Comparison of ENCODE assay signal across 7 mouse cellular contexts in genomic region chr19:5874391-5874968, GRCm38 (mm10). TPM values are rescaled to one million over a fixed set of nuclear protein-coding genes. Genes with fewer than 3 reads are reported as not detected.
DNase-seq lines count a peak whose midpoint lies in the region; ATAC-seq and TF ChIP-seq lines count a peak whose summit lies in the region.

No protein-coding gene starts in this region.

- H3K9me3 ChIP-seq in neural tube, embryonic 11.5 days (ENCODE audit: control insufficient read depth, low read length), result no peaks in the 10 kb centered on the region
- no peaks in the 10 kb centered on the region for H3K9me3 ChIP-seq in forebrain, embryonic 12.5 days
- no peaks in the 10 kb centered on the region for H3K9me3 ChIP-seq in limb, embryonic 14.5 days (ENCODE audit: control insufficient read depth, low read length)
- no peaks in the 10 kb centered on the region for H3K9me3 ChIP-seq in stomach, embryonic 16.5 days (replicated peaks; ENCODE audit: control insufficient read depth, low read length)

- no peak for TF ChIP-seq POLR2A in limb, embryonic 14.5 days (IDR thresholded peaks at IDR 0.05; ENCODE audit: borderline replicate concordance, extremely low read depth, insufficient read depth, insufficient read length)

- H3K9ac ChIP-seq in neural tube, embryonic 11.5 days (ENCODE audit: low read length), result peak overlapping the region; percentile 78
- peak overlapping the region; percentile 78 for H3K9ac ChIP-seq in forebrain, embryonic 12.5 days
- peak overlapping the region; percentile 64 for H3K9ac ChIP-seq in limb, embryonic 14.5 days (ENCODE audit: low read depth, low read length, severe bottlenecking)
- peak overlapping the region; percentile 83 for H3K9ac ChIP-seq in stomach, embryonic 16.5 days (ENCODE audit: low read length)

- H3K4me1 ChIP-seq in neural tube, embryonic 11.5 days (ENCODE audit: control insufficient read depth, insufficient read depth, low read length), result peaks cover 20% of the 10 kb centered on the region
- peaks cover 52% of the 10 kb centered on the region for H3K4me1 ChIP-seq in forebrain, embryonic 12.5 days
- peaks cover 29% of the 10 kb centered on the region for H3K4me1 ChIP-seq in limb, embryonic 14.5 days (ENCODE audit: control insufficient read depth, insufficient read depth, low read length)
- peaks cover 34% of the 10 kb centered on the region for H3K4me1 ChIP-seq in stomach, embryonic 16.5 days (ENCODE audit: control insufficient read depth, insufficient read depth, low read length)

- DNase-seq in neural tube, embryonic 11.5 days (ENCODE audit: low spot score), result no peak
- no peak for DNase-seq in neural tube, embryonic 10.5 days (ENCODE audit: extremely low spot score, low spot score)
- DNase-seq in limb, embryonic 14.5 days (ENCODE audit: low spot score), result no peak
- no peak for DNase-seq in frontal cortex, postnatal 10 days (ENCODE audit: low spot score in 2 of 2)
- no peak for DNase-seq in cerebellum, postnatal 4 days (ENCODE audit: low spot score in 2 of 2)

- peak overlapping the region; percentile 80 for H3K4me3 ChIP-seq in neural tube, embryonic 11.5 days (ENCODE audit: low read depth, low read length)
- H3K4me3 ChIP-seq in forebrain, embryonic 12.5 days (replicated peaks), result peak overlapping the region; percentile 79
- peak overlapping the region; percentile 64 for H3K4me3 ChIP-seq in limb, embryonic 14.5 days (replicated peaks; ENCODE audit: low read length)
- peak overlapping the region; percentile 71 for H3K4me3 ChIP-seq in stomach, embryonic 16.5 days (replicated peaks; ENCODE audit: low read length)

- H3K4me2 ChIP-seq in neural tube, embryonic 11.5 days (ENCODE audit: low read depth), result peak overlapping the region; percentile 66
- H3K4me2 ChIP-seq in forebrain, embryonic 12.5 days, result peak overlapping the region; percentile 72
- peak overlapping the region; percentile 69 for H3K4me2 ChIP-seq in limb, embryonic 14.5 days (replicated peaks; ENCODE audit: low read depth, low read length, severe bottlenecking)
- peak overlapping the region; percentile 92 for H3K4me2 ChIP-seq in stomach, embryonic 16.5 days (ENCODE audit: low read depth, low read length)

- H3K27me3 ChIP-seq in neural tube, embryonic 11.5 days (ENCODE audit: control insufficient read depth, insufficient read depth, low read length), result no peaks in the 10 kb centered on the region
- no peaks in the 10 kb centered on the region for H3K27me3 ChIP-seq in forebrain, embryonic 12.5 days
- no peaks in the 10 kb centered on the region for H3K27me3 ChIP-seq in limb, embryonic 14.5 days (ENCODE audit: control insufficient read depth, insufficient read depth, low read length)
- H3K27me3 ChIP-seq in stomach, embryonic 16.5 days (ENCODE audit: control insufficient read depth, insufficient read depth, low read length), result no peaks in the 10 kb centered on the region

- no peak for ATAC-seq in neural tube, embryonic 11.5 days (ENCODE audit: insufficient read depth, low FRiP score, low TSS enrichment)
- ATAC-seq in forebrain, embryonic 12.5 days (ENCODE audit: low FRiP score), result no peak; the same call in 1 of the 2 replicates
- ATAC-seq in limb, embryonic 14.5 days (ENCODE audit: low FRiP score, low read depth), result no peak
- ATAC-seq in stomach, embryonic 16.5 days (ENCODE audit: insufficient read depth, low FRiP score), result no peak

- H3K27ac ChIP-seq in neural tube, embryonic 11.5 days (ENCODE audit: low read depth, low read length), result no peak overlapping the region
- no peak overlapping the region for H3K27ac ChIP-seq in forebrain, embryonic 12.5 days
- H3K27ac ChIP-seq in limb, embryonic 14.5 days (replicated peaks; ENCODE audit: low read depth, low read length), result no peak overlapping the region
- peak overlapping the region; percentile 35; the same call in 1 of the 2 replicates for H3K27ac ChIP-seq in stomach, embryonic 16.5 days (ENCODE audit: low read length)

- H3K36me3 ChIP-seq in neural tube, embryonic 11.5 days (ENCODE audit: control insufficient read depth, insufficient read depth, low read length), result no peaks in the 10 kb centered on the region; the same call in 1 of the 2 replicates
- H3K36me3 ChIP-seq in forebrain, embryonic 12.5 days (replicated peaks), result peaks cover 18% of the 10 kb centered on the region
- peaks cover 18% of the 10 kb centered on the region; the same call in 1 of the 2 replicates for H3K36me3 ChIP-seq in limb, embryonic 14.5 days (ENCODE audit: control insufficient read depth, insufficient read depth, low read length)
- no peaks in the 10 kb centered on the region for H3K36me3 ChIP-seq in stomach, embryonic 16.5 days (ENCODE audit: control insufficient read depth, insufficient read depth, low read length)

- 14% methylated on average over 13 of the region's 13 CpGs for WGBS in neural tube, embryonic 11.5 days
- WGBS in forebrain, embryonic 12.5 days, result 7% methylated on average over 13 of the region's 13 CpGs
- WGBS in limb, embryonic 14.5 days, result 15% methylated on average over 13 of the region's 13 CpGs
- WGBS in stomach, embryonic 16.5 days, result 6% methylated on average over 13 of the region's 13 CpGs

RNA-seq across cellular contexts. Expression of gene Frmd8, which starts 0.6 kb away (rescaled TPM):
- polyA plus RNA-seq in neural tube, embryonic 11.5 days (2014; fragmentation: Nextera tagmentation; extraction: Ambion mirVana), result 19.9 and 20.7 TPM in 2 replicates
- polyA plus RNA-seq in forebrain, embryonic 12.5 days (2016; fragmentation: Nextera tagmentation; extraction: Ambion mirVana), result 25.6 and 25.9 TPM in 2 replicates
- 22.7 and 30.1 TPM in 2 replicates for polyA plus RNA-seq in limb, embryonic 14.5 days (2012; rRNA removed)
- 22.6 and 22.7 TPM in 2 replicates for polyA plus RNA-seq in limb, embryonic 14.5 days (2014; fragmentation: Nextera tagmentation; extraction: Ambion mirVana)
- polyA plus RNA-seq in stomach, embryonic 16.5 days (2015; fragmentation: Nextera tagmentation; extraction: Ambion mirVana), result 27.4 and 29.5 TPM in 2 replicates

RNA-seq across cellular contexts. Expression of gene Slc25a45, which starts 3.1 kb away (rescaled TPM):
- polyA plus RNA-seq in neural tube, embryonic 11.5 days (2014; fragmentation: Nextera tagmentation; extraction: Ambion mirVana), result 0.74 and 1.7 TPM in 2 replicates
- polyA plus RNA-seq in forebrain, embryonic 12.5 days (2016; fragmentation: Nextera tagmentation; extraction: Ambion mirVana), result 1.3 and 1.8 TPM in 2 replicates
- 6.2 and 6.3 TPM in 2 replicates for polyA plus RNA-seq in limb, embryonic 14.5 days (2012; rRNA removed)
- 2.5 and 3.0 TPM in 2 replicates for polyA plus RNA-seq in limb, embryonic 14.5 days (2014; fragmentation: Nextera tagmentation; extraction: Ambion mirVana)
- polyA plus RNA-seq in stomach, embryonic 16.5 days (2015; fragmentation: Nextera tagmentation; extraction: Ambion mirVana), result 5.1 and 5.5 TPM in 2 replicates

RNA-seq across cellular contexts. Expression of gene Tigd3, which starts 19.5 kb away (rescaled TPM):
- 5.7 and 6.6 TPM in 2 replicates for polyA plus RNA-seq in neural tube, embryonic 11.5 days (2014; fragmentation: Nextera tagmentation; extraction: Ambion mirVana)
- polyA plus RNA-seq in forebrain, embryonic 12.5 days (2016; fragmentation: Nextera tagmentation; extraction: Ambion mirVana), result 11.1 and 12.8 TPM in 2 replicates
- 4.8 TPM in 2 replicates for polyA plus RNA-seq in limb, embryonic 14.5 days (2012; rRNA removed)
- 1.7 and 2.0 TPM in 2 replicates for polyA plus RNA-seq in limb, embryonic 14.5 days (2014; fragmentation: Nextera tagmentation; extraction: Ambion mirVana)
- 1.7 and 1.8 TPM in 2 replicates for polyA plus RNA-seq in stomach, embryonic 16.5 days (2015; fragmentation: Nextera tagmentation; extraction: Ambion mirVana)

RNA-seq across cellular contexts. Expression of gene Dpf2, which starts 38.3 kb away (rescaled TPM):
- 195 and 225 TPM in 2 replicates for polyA plus RNA-seq in neural tube, embryonic 11.5 days (2014; fragmentation: Nextera tagmentation; extraction: Ambion mirVana)
- 184 and 203 TPM in 2 replicates for polyA plus RNA-seq in forebrain, embryonic 12.5 days (2016; fragmentation: Nextera tagmentation; extraction: Ambion mirVana)
- 179 and 199 TPM in 2 replicates for polyA plus RNA-seq in limb, embryonic 14.5 days (2012; rRNA removed)
- polyA plus RNA-seq in limb, embryonic 14.5 days (2014; fragmentation: Nextera tagmentation; extraction: Ambion mirVana), result 143 and 147 TPM in 2 replicates
- 117 and 127 TPM in 2 replicates for polyA plus RNA-seq in stomach, embryonic 16.5 days (2015; fragmentation: Nextera tagmentation; extraction: Ambion mirVana)

RNA-seq across cellular contexts. Expression of gene Cdc42ep2, which starts 50.1 kb away (rescaled TPM):
- polyA plus RNA-seq in neural tube, embryonic 11.5 days (2014; fragmentation: Nextera tagmentation; extraction: Ambion mirVana), result 3.9 and 4.0 TPM in 2 replicates
- polyA plus RNA-seq in forebrain, embryonic 12.5 days (2016; fragmentation: Nextera tagmentation; extraction: Ambion mirVana), result 2.2 TPM in 2 replicates
- polyA plus RNA-seq in limb, embryonic 14.5 days (2012; rRNA removed), result 9.7 and 10.0 TPM in 2 replicates
- 6.5 and 8.0 TPM in 2 replicates for polyA plus RNA-seq in limb, embryonic 14.5 days (2014; fragmentation: Nextera tagmentation; extraction: Ambion mirVana)
- polyA plus RNA-seq in stomach, embryonic 16.5 days (2015; fragmentation: Nextera tagmentation; extraction: Ambion mirVana), result 13.4 and 13.9 TPM in 2 replicates
